Mouse (Mus musculus) inflammation-experienced regulatory T-cells, adult 6 months (primary cell): Measurements from ENCODE around the gene Rpp25l. TPM values are rescaled to one million over a fixed set of nuclear protein-coding genes. Genes with fewer than 3 reads are reported as not detected.
A peak's percentile ranks its signal among the peaks of the same experiment; 100 is the strongest.
"Not testable (repeated sequence)": the region's sequence is repeated elsewhere in the genome, so short reads cannot be mapped to it uniquely, and the experiment has no call there.

Source experiments
- ATAC-seq: one replicate; pipeline ENCODE4 v1.8.0; 2017
- polyA plus RNA-seq, 3 experiments: library from polyadenylated mRNA; unstranded; fragments of 100-300 nt; shearing (Covaris generic); gene quantifications; one replicate each; pipeline ENCODE4 v1.2.1; 2017

The Rpp25l gene
- 10 to 100 TPM; 51.3 to 65.6 (median 54.5) TPM for polyA plus RNA-seq

DNA sequence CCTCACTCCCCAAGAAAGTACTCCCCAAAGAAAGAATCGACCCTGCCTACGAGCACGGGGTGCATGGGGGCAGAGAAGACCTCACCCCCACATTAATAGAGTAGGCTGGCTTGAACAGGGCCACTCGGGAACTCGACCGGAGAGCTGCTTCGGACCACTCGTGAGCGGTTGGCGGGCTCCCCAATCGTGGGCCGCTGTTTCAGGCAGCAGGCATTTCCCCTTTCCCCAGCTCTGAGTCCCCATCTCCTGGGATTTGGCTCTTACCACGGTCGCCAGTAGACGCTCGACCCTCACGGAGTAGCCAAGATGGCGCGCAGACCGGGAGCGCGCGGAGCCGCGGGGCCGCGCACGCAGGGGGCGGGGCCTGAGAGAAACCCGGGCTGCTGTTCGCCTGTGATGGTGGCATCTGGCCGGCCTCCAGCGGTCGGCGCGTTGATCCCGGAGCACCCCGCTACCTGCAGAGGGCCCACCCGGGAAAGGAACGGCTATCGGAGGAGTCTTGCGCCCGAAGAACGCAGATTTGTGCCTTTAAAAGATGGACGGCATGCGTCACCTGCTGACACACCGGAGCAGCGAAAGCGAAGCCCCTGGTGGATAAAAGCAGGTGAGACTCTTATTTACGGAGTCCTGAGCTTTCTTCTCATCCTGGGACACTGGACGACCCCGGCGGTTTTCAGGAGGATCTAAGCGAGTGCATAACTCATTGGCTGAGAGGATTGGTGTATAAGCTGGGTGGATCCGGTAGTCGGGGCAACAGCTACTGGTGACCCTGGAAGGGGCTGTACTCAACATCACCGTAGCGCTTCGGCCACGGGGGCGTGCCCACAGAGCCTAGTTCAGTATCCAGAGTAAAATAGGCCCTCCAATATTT is at the start of gene Rpp25l:
Gene Rpp25l (minus strand): TSS at position 338 of the 871 bp plus-strand sequence.
- peak; percentile 85 for ATAC-seq

- not testable (repeated sequence) for ATAC-seq
Measured at GRCm38 (mm10) chr4:41762688-41763114, 49.4 kb upstream of the Rpp25l start.

DNA sequence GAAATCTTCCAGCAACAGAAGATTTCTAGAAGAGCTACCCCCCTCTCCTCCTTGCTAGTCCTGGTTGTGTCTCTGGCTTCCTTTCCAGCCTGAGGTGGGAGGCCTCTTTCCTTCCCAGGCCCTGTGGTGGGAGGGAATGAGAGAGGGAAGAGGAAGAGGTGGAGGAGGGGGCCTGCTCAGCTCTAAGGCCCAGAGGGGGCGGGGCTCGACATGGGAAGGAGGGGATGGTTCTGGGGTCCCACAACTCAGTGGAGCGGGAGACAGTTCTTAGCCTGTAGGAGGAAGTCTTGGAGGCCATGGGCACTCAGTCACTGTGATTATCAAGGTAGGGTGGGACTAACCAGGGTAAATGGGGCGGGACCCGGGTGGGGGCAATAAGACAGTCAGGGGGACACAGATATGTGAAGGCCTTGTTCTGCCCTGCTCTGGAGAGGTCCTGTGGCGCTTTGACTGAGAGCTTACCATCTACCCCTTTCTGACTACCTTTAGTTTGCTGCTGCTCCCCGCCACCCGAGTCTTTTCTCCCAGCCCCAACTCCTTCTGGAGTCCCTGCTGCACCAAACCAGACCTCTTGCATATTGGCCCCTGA is 48.9 kb upstream of the Rpp25l start:
- no peak for ATAC-seq

DNA sequence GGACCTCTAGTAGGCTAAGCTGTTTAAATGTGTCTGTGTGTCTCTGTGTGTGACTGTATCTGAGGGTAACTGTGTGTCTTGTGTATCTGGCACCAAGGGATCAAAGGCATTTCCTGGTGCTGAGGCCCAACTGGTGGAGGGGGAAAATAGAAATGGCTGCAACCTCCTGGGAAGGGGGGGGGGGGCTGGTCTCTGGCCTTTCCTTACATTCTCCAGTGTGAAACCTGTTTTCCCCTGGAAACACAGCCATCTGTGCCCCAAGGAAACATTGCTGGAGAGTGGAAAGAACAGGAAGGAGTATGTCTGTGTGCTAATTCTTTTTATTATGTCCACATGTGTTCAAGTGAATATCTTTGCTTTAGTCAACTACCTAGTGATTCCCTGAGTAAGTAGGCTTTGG is 48.3 kb upstream of the Rpp25l start:
- no peak for ATAC-seq

DNA sequence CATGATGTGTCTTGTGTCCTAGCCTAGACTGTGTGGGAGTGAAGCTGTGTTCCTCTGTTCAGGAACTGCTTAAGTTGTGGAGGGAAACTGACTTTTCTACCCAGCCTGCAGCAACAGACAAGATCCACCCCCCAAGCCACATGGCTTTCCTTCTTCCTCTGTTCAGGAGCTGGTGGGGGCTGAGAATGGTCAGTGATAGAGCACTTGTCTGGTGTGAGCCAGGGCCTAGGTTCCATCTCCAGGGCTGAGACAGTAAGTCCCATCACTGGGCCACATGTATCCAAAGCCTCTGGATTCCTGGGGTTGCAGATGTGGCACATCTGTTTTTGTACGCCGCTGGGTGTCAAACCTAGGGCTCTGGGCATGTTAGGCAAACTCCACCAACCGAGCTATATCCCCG is 47.6 kb upstream of the Rpp25l start:
- no peak for ATAC-seq

GRCm38 (mm10) chr4:41760288-41760721 is 47.0 kb upstream of the Rpp25l start:
- no peak for ATAC-seq

DNA sequence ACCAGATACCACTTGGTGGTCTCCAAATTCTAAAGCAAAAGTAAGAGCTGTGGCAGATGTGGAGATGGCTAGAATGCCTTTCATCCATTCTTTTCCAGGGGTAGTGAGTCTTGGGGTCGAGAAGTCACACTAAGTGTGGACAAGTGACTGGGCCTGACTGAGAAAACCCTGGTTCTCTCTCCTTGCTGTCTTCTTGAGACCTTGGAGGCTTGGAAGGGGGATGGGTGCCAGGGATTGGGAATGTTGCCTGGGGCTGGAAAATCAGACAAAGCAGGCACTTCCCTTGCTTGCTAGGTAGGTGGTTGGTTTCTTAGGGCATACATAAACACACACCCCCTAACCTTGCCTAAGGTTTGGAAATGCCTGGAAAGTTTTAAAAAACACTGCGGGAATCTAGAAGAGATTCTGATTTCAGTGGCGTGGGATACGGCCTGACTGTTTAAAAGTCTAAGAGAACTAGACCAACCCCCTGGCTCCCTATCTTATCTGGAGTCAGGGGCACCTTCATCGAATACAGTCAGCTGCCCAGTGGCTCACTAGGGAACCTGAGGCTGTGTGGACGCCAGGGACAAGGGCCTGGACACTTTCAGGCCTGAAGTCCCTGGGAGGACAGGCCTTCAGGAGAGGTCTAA is 46.4 kb upstream of the Rpp25l start:
- no peak for ATAC-seq

DNA sequence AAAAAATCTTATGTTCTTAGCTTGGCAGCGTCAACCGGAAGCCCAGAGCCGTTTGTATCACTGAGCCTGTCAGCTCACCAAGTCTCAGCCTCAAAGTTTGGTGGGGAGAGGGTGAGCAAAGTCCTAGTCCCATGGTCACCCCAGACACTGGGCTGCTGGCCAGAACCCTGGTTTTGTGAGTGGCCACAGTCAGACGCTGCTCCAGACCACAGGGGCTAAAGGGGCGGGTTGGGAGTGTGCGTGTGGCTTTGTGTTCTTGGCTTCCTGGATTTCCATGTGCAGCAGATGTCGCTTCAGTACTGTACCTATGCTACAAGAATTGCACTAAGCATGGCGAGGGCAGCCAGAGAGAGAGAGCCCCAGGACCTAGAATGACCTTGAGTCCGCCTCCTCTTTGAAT is 45.9 kb upstream of the Rpp25l start:
- ATAC-seq, result no peak

DNA sequence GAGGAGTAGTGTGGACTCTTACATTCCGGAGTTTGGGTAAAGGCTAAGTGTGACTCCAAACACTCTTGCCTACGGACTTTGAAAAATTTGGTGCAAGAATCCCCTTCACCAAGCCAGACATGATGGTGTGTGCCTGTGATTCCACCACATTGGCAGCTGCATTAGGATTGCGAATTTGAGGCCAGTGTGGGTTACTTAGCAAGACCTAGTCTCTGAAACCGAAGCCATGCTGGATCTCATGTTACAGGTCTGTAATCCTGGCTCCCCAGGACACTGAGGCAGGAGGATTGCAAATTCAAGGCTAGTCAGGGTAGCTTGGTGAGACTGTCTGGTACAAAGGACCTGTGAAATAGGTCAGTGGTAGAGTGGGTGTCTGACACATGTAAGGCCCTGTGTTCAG is 45.4 kb upstream of the Rpp25l start:
- no peak for ATAC-seq

DNA sequence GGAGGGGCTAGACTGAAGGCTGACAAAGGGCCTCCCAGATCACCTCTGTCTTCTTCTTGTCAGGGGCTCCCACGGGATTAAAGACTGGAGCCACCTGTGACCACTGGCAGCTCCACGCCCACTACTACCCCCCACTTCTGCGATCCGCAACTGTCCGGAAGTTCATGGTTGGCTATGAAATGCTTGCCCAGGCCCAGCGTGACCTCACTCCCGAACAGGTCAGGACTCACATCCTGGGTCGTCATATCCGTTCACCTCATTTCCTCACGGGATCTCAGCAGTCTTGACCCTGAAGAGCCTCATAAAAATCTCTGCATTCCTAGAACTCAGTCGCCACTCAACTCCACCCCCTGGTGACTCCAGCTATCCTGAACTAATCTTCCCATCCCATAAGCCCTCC is 44.7 kb upstream of the Rpp25l start:
- no peak for ATAC-seq

- ATAC-seq, result no peak
Measured at GRCm38 (mm10) chr4:41757321-41757720, 44.0 kb upstream of the Rpp25l start.

- ATAC-seq, result no peak
Measured at GRCm38 (mm10) chr4:41756440-41756839, 43.1 kb upstream of the Rpp25l start.

GRCm38 (mm10) chr4:41755338-41756305 is 42.3 kb upstream of the Rpp25l start, which contains the start of gene Sigmar1:
Gene Sigmar1 (minus strand): TSS chr4:41756157.
- ATAC-seq, result peak; percentile 88

- peak; percentile 53 for ATAC-seq
Measured at GRCm38 (mm10) chr4:41754797-41755337, 41.5 kb upstream of the Rpp25l start, which contains the start of gene Galt. Gene Galt (plus strand): TSS chr4:41755228.

- no peak for ATAC-seq
Measured at GRCm38 (mm10) chr4:41745021-41745420, 31.7 kb upstream of the Rpp25l start.

GRCm38 (mm10) chr4:41744131-41744530 is 30.8 kb upstream of the Rpp25l start:
- no peak for ATAC-seq

GRCm38 (mm10) chr4:41741158-41741560 is 27.8 kb upstream of the Rpp25l start:
- ATAC-seq, result peak; percentile 92

- ATAC-seq, result peak; percentile 58
Measured at GRCm38 (mm10) chr4:41740380-41741157, 27.2 kb upstream of the Rpp25l start.

DNA sequence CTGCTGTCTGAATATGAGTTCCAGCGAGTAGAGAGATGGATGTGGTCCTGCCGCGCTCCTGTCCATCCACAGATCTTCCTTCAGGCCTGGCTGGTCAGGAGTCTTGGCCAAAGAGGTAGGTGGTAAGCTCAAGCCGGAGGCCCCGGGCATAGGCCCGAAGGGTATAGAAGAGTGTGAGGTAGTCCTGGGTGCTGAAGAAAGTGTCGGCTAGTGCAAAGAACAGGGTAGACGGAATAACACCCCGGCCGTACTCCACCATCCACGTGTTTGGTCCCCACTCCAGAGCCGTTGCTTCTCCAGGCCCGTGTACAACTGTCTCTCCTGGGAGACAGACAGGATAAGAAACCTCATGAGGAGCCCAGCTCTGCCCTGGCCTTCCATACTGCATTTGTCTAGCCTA is 25.9 kb upstream of the Rpp25l start:
- ATAC-seq, result no peak

DNA sequence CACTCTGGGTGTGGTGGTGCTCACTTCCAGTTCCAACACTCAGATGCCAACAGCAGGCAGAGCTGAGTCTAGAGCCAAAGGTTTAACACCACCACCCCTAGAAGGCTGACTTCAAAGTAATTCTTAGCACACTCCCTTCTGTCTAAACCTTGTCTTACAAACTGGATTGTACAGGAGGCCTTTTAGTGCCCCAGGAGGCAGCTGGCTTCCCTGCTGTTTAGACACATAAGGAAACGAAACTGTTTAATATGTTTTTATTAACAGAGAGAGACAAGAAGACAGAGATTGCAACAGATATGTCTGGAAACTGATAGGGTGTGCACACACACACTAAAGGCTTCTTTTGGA is 24.9 kb upstream of the Rpp25l start:
- no peak for ATAC-seq

DNA sequence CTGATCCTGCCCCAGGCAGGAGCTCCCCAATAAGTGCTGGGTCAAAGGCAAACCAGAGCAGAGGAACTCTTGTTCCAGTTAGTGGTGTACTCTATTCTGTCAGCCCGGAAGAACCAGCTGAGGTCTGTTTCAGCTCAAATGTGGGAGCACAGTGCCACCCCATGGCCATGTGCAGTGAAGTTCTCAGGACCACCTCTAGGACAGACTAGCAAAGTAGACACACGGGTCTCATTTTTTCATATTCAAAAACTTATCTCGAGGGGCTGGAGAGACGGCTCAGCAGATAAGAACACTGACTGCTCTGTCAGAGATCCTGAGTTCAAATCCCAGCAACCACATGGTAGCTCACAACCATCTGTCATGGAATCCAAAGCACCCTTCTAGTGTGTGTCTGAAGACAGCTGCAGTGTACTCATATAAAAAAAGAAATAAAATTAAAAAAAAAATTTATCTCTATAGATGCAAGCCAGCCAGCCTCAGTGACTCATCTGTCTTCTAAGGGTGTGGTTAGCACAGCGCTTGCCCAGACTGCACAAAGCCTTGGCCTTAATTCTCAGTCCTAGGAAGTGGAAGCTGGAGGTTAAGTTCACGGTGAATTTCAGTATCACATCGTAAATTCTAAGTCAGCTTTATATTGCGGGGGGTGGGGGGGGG is 24.4 kb upstream of the Rpp25l start:
- peak; percentile 60 for ATAC-seq
